Mouse (Mus musculus): ENCODE data around the gene Rnf34. TPM values are rescaled to one million over a fixed set of nuclear protein-coding genes. Genes with fewer than 3 reads are reported as not detected.

The Rnf34 gene
- total RNA-seq, 2 experiments from 2014 or later, result 10.5 to 25.2 TPM

DNA sequence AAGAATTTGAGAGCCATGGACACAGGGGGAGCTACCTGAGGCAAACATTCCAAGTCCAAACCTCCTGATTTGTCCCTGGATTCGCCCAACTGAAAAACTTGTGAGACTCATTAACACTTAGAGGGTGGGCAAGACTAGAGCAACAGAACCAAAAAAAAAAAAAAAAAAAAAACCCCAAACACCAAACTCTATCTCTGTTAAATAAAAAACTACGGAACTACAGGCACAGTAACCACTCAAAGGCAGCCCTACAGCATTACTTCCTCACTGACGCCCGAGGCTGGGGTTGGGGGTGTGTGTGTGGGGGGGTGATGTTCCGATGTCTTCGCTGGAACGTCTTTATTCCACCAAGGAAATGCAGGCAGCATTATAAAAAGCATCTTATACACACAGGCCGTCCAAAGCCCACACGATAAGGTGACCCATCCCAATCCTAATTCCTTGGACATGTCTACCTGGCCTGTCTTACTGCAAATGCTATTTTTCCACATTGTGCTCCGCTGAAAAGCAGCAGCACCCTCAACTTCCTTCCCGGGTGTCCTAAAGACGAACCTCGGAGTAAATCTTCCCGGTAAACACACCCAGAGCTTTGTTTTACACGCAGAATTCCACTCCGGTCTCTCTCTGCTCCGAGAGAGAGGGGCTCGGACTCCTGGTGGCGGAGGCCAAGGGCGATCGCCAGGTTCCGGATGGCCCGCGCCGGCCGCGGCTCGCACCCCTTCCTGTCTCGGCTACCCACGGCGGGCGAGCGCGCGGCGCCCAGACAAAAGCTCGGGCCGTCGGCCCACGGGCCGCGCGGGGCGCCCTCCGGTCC lies 49.3 kb downstream of the Rnf34 start:
- peak; percentile 33; the same call in 1 of the 2 replicates for ATAC-seq (ENCODE audit: poor library complexity, severe bottlenecking)

DNA sequence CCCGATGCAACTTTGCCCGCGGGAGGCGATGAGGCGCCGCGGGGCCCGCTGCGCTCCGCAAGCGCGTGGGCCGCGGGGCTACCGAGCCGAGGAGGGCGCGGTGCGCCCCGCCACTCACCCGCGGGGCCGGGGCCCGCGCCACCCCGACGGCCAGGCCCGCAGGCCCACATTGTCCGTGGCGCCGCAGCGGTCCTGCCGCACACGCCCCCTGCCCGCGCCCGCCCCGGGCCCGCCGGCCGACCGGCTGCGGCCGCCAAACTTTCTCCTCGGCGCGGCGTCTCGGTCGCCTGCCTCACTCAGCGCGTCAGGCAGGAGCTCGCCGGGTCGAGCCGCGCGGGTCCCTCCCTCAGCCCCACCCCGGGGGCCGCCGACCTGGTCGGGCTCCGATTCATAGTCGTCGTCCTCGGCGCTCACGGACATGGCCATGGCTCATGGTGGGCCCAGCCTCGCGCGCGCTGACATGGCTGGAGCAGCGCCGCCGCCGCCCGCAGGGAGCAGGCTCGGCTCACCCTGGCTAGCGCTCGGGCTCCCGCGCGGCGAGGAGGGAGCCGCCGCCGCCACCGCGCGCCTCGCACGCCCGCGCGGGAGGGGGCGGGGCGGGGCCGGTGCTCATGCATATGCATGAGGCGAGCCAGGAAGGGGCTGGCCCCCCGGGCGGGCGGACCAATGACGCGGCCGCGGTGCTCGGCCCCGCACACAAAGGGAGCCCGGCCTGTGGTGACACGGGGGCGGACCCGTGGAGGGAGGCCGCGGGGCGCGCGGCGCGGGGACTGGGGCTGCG lies 50.1 kb downstream of the Rnf34 start:
- peak; percentile 89 for ATAC-seq (ENCODE audit: poor library complexity, severe bottlenecking)

DNA sequence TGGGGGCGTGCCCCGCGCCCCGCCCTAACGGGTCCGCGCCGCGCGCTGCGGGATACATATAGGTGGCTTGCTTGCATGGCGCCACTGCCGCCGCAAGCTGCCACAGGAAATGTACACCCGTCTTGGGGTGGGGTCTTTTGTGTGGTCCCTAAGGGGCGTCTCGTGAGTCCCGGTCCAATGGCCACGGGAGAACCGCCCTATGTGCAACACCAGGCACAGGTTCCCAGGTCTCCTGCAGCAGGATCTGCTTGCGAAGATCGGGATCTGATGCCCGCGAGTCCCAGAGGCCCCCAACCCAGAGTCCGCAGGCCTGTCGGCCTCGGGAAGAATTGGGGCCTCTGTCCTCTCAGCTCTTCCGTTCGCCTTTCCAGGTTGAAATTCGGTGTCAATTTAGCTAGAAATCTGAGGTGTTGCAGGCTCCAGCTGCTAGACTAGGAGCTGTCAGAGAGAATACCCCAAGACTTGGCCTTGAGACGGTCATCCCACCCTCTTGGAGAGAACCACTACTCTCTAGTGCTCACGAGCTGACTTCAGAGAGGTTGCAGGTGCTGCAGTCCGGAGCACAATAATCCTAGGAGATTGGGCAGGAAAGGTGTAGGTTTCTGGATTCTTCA lies 50.8 kb downstream of the Rnf34 start:
- ATAC-seq (ENCODE audit: poor library complexity, severe bottlenecking), result no peak

DNA sequence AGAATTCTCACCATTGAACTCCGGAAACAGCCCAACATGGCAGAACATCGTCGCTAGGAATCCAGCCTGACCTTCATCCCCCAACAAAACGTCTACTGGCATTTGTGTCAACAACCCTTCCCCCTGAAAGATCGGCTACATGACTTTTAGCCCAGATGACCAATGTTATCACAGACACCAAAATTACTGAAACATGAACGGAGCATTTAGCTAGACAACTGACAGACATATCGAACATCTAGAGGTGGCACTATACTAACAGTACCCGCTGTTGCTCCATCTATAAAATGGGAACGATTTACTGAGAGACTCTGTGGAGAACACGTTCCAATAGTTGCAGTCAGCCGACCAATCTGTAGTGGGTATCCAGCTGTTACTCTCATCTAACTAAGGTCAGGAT lies 51.3 kb downstream of the Rnf34 start:
- no peak for ATAC-seq (ENCODE audit: poor library complexity, severe bottlenecking)

DNA sequence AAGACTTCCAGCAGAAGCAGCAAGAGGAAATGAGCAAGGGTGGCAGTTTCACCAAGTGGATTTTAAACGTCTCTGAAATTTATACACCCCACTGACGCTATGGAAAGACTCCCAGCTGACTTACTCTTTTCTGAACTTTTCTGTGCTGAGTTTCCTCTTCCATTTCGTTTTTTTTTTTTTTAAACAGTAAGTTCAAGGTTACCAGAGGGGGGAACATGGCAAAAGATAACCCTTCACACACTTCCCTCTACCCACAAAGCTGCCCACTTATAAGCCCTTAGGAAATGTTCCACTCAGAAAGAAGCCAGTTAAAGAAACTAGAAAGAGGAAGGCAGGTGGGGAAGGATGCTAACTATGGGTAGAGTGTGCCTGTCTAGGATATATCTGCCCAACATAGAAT lies 51.8 kb downstream of the Rnf34 start:
- no peak for ATAC-seq (ENCODE audit: poor library complexity, severe bottlenecking)

DNA sequence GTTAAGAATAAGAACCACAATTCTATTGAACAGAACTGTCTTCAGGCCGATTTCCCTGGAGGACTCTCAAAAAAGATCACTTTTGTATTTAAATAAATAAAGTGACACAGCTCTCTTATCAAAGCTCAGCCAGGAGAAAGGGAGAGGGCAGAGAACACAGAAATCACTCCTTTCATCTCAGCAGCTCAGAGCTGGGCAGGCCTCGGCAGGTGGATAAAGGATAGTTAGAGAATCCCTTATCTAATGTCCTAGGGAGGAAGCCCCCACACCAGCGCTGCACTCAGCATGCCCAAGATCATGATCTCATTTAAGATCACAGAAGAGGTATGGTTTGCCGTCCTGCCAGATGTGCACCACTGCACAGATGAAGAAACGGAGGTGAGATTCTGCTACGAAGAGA lies 52.4 kb downstream of the Rnf34 start:
- ATAC-seq (ENCODE audit: poor library complexity, severe bottlenecking), result no peak

DNA sequence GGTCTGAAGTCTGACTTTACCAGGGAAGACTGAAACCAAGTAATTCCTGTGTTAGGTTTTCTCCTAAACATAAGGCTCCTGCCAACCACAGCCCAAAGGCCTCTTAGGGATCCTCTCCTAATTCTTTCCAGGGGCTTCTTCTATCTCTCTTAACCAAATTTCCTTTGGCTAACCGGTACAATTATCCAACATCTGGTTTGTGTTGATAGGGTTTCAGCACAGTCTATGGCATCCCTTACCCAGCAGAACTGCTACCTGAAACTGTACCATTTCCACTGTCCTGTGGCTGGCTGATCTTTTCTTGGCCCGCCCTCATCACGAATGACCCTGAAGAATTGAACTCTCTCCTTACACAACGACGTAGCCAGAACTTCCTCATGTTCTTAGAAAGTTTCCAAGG lies 53.3 kb downstream of the Rnf34 start:
- ATAC-seq (ENCODE audit: poor library complexity, severe bottlenecking), result no peak

DNA sequence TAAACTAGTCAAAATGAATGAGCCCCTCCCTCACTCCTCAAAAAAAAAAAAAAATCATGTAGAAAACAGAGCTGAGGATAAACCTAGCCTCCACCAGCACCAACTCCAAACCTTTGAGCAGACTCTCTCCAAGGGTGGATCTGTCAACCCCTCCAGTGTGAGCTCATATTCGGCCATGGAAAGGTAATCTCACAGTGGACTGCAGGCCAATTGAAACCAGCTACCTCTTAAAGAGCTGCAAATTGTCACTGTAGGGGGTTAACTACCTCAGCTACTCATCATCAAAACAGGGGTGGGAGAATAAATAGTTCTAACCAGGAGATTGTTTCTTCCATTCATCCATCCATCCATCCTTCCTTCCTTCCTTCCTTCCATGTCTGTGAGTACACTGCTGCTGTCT lies 57.3 kb downstream of the Rnf34 start:
- ATAC-seq (ENCODE audit: poor library complexity, severe bottlenecking), result no peak

DNA sequence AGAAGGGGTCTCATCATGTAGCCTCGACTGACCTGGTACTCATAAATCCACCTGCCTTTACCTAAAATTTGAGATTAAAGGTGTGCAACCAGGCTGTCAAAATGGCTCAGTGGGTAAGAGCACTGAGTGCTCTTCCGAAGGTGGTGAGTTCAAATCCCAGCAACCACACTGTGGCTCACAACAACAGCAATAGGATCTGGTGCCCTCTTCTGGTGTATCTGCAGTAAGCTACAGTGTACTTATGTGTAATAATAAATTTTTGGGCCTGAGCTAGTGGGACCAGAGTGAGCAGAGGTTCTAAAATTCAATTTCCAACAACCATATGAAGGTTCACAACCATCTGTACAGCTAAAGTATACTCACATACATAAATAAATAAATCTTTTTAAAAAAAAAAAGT lies 58.2 kb downstream of the Rnf34 start:
- no peak for ATAC-seq (ENCODE audit: poor library complexity, severe bottlenecking)

DNA sequence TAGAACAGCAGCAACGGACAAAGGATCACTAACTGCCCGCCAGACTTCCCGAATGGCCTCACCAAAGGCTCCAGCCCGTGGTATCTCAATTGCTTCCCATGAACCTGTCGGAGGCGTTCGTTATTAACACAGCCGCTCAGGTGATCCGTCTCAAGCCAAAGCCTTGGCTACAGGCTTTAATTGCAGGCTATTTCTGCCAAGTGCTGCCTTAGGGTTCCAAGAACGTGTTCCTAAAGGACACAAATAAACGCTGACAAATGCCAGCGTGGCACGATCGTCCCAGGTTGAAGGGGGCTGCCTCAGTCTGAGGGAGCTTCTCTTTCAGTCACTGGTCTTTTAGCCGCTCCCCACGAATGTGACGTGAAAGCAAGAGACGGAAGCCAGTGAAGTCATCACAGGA lies 59.6 kb downstream of the Rnf34 start:
- ATAC-seq (ENCODE audit: poor library complexity, severe bottlenecking), result no peak

DNA sequence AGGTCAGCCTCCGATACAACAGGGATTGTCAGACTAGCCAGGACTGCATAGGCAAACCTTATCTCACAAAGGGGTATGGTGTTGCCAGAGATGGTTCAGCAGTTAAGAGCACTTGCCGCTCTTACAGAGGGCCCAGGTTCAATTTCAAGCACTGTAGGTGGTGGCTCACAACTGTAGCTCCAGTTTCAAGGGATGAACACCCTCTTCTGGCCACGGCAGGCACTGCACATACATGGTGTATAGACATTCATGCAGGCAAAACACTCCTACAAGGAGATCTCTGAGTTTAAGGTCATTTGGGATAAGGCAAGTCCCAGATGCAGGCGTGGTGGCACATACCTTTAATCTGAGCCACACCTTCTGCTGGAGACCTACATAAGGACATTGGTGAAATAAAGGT lies 63.0 kb downstream of the Rnf34 start:
- ATAC-seq (ENCODE audit: poor library complexity, severe bottlenecking), result no peak

DNA sequence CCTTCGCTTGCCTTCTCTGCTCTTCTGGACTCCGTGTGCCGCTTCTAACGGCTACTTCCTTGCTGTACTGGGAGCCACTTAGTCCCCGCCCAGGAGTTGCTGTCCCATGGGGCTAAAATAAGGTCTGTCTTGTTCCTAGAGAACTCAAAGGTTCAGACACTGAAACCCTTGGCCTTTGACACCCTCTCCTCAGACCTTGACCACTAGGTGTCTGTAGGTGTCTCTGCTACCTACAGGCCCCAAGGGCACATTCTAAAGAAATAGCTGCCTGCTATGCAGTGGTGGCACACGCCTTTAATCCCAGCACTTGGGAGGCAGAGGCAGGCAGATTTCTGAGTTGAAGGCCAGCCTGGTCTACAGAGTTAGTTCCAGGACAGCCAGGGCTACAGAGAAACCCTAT lies 66.3 kb downstream of the Rnf34 start:
- no peak for ATAC-seq (ENCODE audit: poor library complexity, severe bottlenecking)

DNA sequence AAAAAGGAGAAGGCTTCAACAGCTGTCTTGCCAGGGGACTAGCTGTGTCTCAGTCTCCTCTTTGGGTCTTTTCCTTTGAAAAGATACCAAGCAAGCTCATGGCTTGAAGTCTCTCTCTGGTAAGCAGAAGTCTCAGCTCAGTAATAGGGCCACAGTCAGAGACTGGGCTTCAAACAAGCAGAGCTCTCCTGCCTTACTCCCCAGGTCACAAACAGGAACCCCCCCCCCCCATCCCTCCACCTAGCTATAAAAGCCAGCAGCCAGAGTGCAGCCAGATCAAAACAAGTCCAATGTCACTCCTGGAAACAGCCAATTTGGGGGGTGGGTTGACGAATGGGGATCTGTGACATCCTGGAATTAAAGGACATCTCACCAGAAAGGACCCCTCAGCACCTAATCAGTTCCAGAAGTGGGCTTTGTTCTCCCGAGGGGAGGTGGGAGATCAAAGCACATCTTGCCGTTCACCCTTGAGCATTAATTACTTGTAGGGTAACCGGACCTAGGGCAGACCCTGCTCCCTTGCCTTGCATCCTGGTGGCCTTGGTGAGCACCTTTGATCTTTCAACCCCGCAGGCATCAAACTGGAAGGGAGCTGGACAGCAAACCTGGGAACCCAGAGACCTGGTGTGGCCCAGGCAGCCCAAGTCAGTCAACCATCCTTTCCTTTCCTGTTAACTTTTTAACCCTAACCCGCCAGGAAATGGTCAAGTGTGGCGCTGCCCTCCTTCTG lies 68.3 kb downstream of the Rnf34 start:
- no peak for ATAC-seq (ENCODE audit: poor library complexity, severe bottlenecking)

DNA sequence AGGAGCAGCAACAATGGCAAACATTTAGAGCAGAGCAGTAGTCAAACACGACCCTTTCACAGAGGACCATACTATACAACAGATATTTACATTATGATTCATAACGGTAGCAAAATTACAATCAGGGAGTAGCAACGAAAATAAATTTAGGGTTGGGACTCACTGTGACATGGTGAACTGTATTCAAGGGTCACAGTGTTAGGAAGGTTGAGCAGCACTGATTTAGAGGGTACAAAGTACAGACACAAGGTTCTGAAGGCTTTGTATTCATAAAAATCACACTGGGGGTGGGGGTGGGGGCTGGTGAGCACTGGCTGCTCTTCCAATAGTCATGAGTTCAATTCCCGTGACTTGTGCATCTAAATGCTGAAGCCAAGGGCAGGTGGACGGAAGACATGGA lies 70.7 kb downstream of the Rnf34 start:
- no peak for ATAC-seq (ENCODE audit: poor library complexity, severe bottlenecking)

Other genes with a start within 250 kb of the Rnf34 start
- 4.9 and 6.2 TPM in 2 replicates for gene Ift81, start 235.5 kb upstream of the Rnf34 start, total RNA-seq (2015)
- gene Ift81, start 235.5 kb upstream of the Rnf34 start, total RNA-seq (2017), result 3.7 and 3.8 TPM in 2 replicates
- 35.5 and 35.6 TPM in 2 replicates for gene P2rx7, start 206.1 kb upstream of the Rnf34 start, total RNA-seq (2015)
- gene P2rx7, start 206.1 kb upstream of the Rnf34 start, total RNA-seq (2017), result 61.2 and 76.5 TPM in 2 replicates
- 29.9 and 34.3 TPM in 2 replicates for gene P2rx4, start 142.5 kb upstream of the Rnf34 start, total RNA-seq (2015)
- 19.6 and 25.2 TPM in 2 replicates for gene P2rx4, start 142.5 kb upstream of the Rnf34 start, total RNA-seq (2017)
- gene Camkk2, start 70.6 kb upstream of the Rnf34 start, total RNA-seq (2015), result 70.6 and 86.6 TPM in 2 replicates
- gene Camkk2, start 70.6 kb upstream of the Rnf34 start, total RNA-seq (2017), result 83.6 and 94.3 TPM in 2 replicates
- 152 and 159 TPM in 2 replicates for gene Anapc5, start 28.7 kb upstream of the Rnf34 start, total RNA-seq (2015)
- gene Anapc5, start 28.7 kb upstream of the Rnf34 start, total RNA-seq (2017), result 243 and 247 TPM in 2 replicates
- 29.1 and 38.3 TPM in 2 replicates for gene Kdm2b, start 139.8 kb downstream of the Rnf34 start, total RNA-seq (2015)
- 31.6 and 38.6 TPM in 2 replicates for gene Kdm2b, start 139.8 kb downstream of the Rnf34 start, total RNA-seq (2017)
- 80.5 and 87.4 TPM in 2 replicates for gene Orai1, start 165.0 kb downstream of the Rnf34 start, total RNA-seq (2015)
- gene Orai1, start 165.0 kb downstream of the Rnf34 start, total RNA-seq (2017), result 21.0 and 21.8 TPM in 2 replicates
- not detected in 2 replicates for gene Morn3, start 197.0 kb downstream of the Rnf34 start, total RNA-seq (2015)
- not detected in 2 replicates for gene Morn3, start 197.0 kb downstream of the Rnf34 start, total RNA-seq (2017)
- gene Tmem120b, start 218.4 kb downstream of the Rnf34 start, total RNA-seq (2015), result 0.87 and 2.5 TPM in 2 replicates
- 0.29 and 1.3 TPM in 2 replicates for gene Tmem120b, start 218.4 kb downstream of the Rnf34 start, total RNA-seq (2017)